Mouse (Mus musculus) embryo, embryonic 11 days (tissue): ENCODE measurements around the gene Prr13.

Source experiments
- DNase-seq: peaks from one replicate; pipeline ENCODE4 v3.0.0-alpha.2; 2015

The Prr13 gene

DNA sequence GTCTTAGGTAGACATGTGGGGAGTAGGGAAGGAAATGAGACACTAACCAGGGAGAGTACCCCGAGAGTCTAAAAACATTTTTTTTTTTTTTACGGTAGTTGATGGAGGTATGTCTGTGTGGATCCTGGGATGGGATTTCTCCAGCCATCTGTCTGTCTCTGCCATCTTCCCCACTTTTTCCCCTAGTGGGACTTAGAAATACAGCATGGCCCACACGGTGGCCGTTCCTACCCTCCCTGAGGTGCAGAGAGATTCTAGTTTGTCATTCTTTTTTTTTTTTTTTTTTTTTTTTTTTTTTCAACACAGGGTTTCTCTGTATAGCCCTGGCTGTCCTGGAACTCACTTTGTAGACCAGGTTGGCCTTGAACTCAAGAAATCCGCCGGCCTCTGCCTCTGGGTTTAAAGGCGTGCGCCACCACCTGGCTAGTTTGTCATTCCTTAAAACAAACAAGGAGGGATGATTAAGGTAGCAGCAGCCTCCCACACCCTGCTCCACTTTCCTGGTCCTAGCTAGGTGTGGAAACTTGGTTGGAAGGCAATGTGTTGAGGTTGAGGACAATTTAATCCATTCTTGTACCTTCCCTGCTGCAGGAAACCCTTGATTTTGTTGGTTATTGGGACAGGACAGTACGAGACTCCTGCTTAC lies 2.7 kb downstream of the Prr13 start:
- DNase-seq: no peak

DNA sequence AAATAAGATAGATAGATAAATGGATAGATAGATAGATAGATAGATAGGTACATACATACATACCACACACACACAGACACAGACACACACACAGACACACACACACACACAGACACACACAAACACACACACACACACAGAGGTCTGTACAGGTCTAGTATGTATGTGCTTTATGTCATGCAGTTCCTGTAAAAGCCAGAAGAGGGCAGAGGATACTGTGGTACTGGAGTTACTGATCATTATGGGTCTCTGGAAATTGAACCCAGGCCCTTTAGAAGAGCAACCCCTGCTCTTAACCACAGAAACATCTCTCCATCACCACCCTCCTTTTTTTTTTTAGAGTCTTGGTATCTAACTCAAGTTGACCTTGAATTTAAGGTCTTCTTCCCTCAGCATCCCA lies 4.8 kb downstream of the Prr13 start:
- peak; percentile 44 for DNase-seq

DNA sequence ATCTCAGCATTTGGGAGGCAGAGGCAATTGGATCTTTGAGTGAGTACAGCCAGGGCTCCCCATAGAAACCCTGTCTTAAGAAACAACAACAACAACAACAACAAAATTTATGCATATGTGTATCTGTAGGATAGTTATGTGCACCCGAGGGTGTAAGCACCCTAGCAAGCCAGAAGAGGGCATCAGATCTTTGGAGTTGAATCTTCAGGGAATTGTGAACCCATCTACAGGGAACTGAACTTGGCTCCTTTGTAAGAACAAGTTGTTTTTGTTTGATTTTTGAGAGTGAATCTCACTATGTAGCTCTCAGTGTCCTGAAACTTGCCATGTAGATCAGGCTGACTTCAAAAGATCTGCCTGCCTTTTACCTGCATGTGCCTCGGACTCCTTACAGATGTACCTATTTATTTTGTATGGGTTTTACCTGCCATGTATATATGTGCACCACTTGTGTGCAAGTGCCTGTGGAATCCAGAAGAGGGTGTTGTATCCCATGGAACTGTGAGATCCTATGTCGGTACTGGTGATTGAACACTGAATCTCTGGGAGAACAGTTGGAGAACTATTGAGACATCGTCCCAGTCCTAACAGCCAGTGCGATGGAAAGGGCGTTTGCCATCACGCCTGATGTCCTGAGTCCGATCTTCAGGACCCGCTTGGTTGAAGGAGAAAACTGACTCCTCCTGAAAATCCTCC lies 10.0 kb downstream of the Prr13 start:
- no peak for DNase-seq

GRCm38 (mm10) chr15:102470183-102470604 lies 11.4 kb downstream of the Prr13 start, which contains the start of gene Pcbp2:
TSS of gene Pcbp2 (plus strand) at chr15:102470539.
- peak; percentile 99 for DNase-seq

GRCm38 (mm10) chr15:102470605-102471294 lies 11.9 kb downstream of the Prr13 start:
- peak; percentile 91 for DNase-seq

- DNase-seq: no peak
These were observed 12.4 kb downstream of the Prr13 start for GRCm38 (mm10) chr15:102471295-102471645.

DNA sequence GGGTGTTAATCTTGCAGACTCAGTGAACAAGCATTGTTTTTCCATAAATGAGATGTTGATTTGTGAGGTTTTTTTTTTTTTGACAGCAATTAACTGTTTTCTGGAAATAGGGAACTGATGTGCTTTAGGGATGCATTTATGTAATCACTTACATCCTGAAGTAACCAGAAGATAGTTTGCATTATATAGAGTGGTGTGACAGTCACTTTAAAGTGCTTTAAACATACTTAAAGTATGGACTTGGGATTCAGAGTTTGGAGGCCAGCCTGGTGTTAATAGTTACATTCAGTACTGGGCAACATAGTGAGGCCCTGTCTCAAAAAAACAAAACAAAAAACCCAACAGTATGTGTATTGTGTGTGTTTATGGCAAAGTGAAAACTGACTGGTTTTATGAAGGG lies 12.9 kb downstream of the Prr13 start:
- DNase-seq: no peak

GRCm38 (mm10) chr15:102473246-102473645 lies 14.4 kb downstream of the Prr13 start:
- no peak for DNase-seq

GRCm38 (mm10) chr15:102474520-102474919 lies 15.7 kb downstream of the Prr13 start:
- DNase-seq: no peak

DNA sequence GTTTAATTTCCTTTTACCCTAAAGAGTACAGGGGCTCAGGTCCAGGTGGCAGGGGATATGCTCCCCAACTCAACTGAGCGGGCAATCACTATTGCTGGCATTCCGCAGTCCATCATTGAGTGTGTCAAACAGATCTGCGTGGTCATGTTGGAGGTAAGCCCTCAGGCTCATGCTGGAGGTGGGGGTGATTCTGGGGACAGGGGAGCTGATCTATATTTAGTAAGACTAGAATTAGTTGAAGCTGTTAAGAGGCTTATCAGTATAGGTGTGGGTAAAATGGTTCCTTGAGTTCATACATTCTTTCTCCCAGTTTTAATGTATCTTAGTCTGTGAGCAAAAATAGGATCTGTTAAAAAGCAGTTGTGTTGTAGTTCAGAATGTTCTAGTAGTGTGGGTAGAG lies 24.3 kb downstream of the Prr13 start:
- no peak for DNase-seq

- no peak for DNase-seq
These were observed 27.0 kb downstream of the Prr13 start for GRCm38 (mm10) chr15:102485853-102486252.

DNA sequence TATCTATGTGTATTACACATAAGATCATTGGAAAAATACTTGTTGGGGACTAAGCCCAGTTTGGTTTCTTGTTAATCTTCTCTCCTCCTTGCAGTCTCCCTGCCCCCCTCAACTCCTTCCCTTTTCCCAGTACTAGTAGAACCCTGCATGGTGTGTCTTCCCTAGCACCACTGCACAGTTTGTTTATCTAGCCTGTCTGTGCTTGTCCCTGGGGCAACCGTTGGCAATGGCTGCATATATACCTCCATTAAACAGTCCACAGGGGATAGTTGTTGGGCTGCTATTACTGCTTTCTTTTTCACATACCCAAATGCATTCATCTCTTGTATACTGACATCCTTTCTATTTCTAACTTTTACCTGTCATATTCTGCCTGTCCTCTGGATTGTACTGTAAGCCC lies 28.8 kb downstream of the Prr13 start:
- DNase-seq: no peak

DNA sequence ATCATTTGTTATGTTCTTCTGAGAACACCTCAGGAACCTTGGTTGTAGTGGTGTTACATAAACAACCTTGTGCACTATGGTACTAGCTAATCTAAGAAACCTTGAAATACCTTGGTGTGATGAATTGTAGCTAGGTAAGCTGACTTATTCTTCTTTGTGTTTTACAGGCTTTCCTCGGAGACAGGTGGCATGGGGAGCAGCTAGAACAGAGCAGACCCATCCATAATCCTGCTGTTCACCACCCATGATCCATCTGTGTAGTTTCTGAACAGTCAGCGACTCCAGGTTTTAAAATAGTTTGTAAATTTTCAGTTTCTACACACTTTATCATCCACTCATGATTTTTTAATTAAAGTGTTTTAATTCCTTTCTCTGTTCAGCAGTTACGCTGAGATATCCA lies 39.5 kb downstream of the Prr13 start:
- DNase-seq: no peak

DNA sequence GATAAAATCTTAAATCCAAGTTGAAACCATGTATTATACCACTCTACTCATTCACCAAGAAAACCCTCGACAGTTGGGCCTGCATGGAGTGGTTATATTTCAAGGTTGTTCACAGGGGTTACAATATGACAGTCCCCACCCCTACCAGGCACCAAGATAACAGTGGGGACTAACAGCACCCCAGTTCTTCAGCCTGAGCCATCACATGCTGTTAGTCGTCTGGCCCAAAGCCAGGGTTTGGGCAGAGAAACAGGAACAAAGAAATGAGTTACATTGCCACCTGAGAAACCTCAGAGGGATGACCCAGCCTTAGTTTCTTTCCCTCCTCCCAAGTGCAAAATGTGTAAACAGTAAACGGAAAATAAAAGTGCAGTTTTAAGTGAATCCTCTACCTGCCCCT lies 40.5 kb downstream of the Prr13 start:
- DNase-seq: no peak

- no peak for DNase-seq
These were observed 41.0 kb downstream of the Prr13 start for GRCm38 (mm10) chr15:102499851-102500250.

GRCm38 (mm10) chr15:102500479-102500878 lies 41.7 kb downstream of the Prr13 start:
- DNase-seq: no peak

DNA sequence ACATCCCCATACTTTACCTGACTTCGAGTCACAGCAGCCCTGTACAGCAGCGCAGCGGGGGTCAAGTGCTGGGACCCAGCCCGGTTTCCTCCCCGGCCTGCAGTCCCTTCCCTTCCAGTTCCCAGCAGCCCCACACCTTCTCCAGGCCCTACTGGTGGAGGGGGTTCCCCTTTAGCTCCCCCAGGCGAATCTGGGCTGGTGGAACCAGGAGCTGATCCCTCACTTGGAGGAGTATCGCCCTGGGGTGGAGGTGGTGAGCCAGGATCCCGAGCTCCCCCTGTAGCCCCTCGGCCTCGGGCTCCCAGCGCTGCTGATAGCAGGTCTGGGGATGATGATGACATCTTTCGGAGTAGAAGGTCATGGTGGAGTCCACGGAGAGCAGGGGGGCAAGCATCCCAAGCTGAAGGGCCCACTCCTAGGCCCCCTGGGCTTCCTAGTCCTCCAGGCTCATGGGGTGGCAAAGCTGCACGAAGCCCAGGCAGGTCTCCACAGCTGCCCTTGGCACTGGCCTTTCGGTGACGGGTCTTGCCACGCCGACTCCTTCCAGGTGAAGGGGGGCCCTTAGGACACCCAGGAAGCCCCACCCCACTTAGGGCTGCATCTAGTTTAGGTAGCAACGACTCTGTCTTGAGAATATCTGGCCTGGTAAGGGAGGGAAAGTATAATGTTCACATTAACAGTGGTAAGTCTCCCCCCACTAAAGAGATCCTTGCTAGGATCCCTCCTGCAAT lies 42.4 kb downstream of the Prr13 start:
- DNase-seq: no peak

DNA sequence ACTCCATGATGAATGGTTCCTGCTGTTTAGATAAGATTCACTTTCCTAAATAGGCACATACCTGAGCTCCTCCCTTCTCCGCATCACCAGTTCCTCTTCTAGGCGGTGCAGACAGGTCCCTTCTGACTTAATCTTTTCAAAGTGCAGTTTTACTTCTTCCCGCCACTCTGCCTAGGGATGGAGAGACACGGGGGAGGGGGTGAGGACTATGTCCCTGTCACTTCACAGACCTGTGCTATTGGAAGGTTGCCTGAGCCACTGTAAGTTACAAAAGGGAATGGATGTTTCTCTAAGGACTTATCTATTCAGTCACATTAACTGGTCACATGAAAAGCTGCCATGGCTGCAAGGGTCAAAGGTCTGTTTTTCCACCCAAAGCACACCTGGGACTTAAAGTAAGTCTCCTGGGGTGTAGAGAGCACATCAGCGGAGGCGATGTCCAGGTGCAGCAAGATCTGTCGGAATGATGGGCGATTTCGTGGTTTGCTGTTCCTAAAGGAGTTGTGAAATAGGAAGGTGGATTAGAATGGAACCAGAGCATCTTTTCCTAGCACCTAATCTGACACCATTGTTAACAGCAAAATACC lies 43.5 kb downstream of the Prr13 start:
- DNase-seq: no peak

- no peak for DNase-seq
These were observed 44.6 kb downstream of the Prr13 start, which contains the start of gene Gm10337 for GRCm38 (mm10) chr15:102503447-102503846. TSS of gene Gm10337 (plus strand) at chr15:102503722.

DNA sequence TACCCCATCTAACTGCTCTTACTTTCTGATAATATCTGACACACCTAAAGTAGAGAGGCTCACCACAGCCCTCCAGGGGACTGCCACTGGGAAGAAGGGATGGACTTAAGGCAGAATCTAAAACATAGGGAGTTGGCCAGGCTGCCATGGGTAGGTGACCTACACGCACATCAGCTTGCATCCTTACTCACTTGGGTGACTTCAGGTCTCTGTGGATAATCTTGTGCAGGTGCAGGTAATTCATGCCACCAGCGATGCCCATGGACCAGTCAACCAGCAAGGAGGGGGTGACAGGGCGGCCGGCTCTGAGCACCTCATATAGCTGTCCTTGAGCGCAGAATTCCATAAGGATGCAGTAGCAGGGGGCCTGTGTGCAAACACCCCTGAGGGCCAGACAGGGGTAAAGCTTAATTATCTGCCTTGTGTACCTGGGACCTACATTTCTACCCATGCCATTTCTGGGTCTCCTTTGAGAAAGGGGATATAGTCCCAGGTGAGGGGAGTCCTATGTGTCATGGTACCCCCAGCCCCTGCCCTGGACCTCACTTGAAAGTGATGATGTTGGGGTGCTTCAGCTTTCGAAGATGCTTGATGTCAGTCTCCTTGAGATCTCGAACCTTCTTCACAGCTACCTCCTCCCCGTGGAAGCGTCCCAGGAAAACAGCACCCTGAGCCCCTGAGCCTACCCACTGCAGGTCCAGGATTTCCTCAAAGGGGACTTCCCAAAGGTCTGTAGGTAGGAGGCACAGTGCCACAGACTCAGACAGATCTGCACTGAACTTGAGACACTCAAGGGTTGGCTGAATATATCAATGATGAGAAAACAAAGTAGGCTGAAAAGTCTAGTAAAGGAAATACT lies 45.3 kb downstream of the Prr13 start:
- DNase-seq: no peak

DNA sequence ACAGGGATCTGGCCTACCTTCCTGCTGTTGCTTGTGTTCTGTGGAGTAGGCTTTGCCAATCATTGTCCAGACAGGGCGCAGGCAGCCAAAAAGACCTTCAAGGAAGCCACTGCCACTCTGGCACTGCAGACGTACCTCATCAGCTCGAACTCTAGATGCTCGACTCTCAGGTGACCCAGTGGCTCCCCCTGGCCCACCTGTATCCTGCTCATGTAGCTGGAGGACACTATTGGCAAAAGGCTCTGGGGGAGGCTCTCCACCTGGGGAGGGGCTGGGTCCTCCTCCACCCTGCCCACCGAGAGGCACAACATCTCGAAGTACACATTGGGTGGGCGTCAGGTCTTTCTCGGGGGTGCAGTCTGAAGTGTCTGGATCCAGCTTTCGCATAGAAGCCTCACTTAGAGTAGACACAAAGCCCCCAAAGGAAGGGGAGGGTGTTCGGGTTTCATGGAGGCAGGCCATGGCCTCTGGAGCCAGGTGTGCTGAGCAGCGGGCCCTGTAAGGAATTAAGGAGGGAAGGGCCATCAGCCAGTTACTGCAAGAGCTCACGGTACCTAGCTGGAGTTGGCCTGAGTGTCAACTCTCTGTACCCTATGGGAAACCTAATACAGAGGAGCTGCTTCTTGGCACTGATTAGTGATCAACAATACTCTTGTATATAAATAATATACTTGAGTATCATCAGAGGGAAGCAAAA lies 46.4 kb downstream of the Prr13 start:
- no peak for DNase-seq
